Comparison of ENCODE assay signal across 9 mouse cellular contexts in the genomic region with DNA sequence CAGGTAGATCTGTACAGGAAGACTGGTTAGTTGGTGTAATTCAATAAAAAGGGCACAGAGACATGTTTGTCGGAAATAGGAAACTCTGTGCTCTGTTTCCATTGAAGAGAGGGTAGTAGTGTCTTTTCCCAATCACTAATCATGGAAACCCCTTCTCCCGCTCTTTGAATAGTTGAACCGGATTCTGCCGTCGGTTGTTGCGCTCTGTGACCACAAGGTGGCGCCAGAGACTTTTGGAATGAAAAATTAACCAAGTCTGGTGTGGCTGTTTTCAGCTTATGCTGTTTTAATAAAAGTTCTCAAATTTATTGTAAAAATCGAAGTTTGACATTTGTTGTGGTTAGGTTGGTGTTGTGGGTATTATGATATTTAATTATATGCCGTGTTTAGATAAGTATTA. TPM values are rescaled to one million over a fixed set of nuclear protein-coding genes. Genes with fewer than 3 reads are reported as not detected.
DNase-seq lines count a peak whose midpoint lies in the region; ATAC-seq and TF ChIP-seq lines count a peak whose summit lies in the region.
"Had no signal": no experiment of that assay in that cellular context is flagged by ENCODE, and none has a peak within 500 bp of the region (broad histone marks: within the 10 kb centered on the region; RNA-seq: fewer than 3 reads in every experiment).

No protein-coding gene starts in this region.

- H3K9me3 ChIP-seq in hindbrain, embryonic 10.5 days, result no peaks in the 10 kb centered on the region
- no peaks in the 10 kb centered on the region for H3K9me3 ChIP-seq in hindbrain, embryonic 16.5 days (ENCODE audit: control insufficient read depth, low read length)
- no peaks in the 10 kb centered on the region for H3K9me3 ChIP-seq in midbrain, embryonic 12.5 days
- H3K9me3 ChIP-seq: liver, embryonic 15.5 days had no signal

- ATAC-seq in hindbrain, embryonic 16.5 days, result no peak
- ATAC-seq in Patski, result peak; percentile 48
- ATAC-seq in midbrain, embryonic 12.5 days (ENCODE audit: low FRiP score, low read depth), result 0 out of 2 replicates have a peak, but pooled peaks have one; percentile 47

- intact Hi-C loops in gastrocnemius, postnatal 36 days (cut with DNase I), result no loop called here

- H3K4me1 ChIP-seq in hindbrain, embryonic 10.5 days (replicated peaks), result no peaks in the 10 kb centered on the region
- no peaks in the 10 kb centered on the region for H3K4me1 ChIP-seq in hindbrain, embryonic 16.5 days (ENCODE audit: control insufficient read depth, insufficient read depth, low read depth, low read length)
- H3K4me1 ChIP-seq in midbrain, embryonic 12.5 days, result no peaks in the 10 kb centered on the region
- H3K4me1 ChIP-seq: liver, embryonic 15.5 days had no signal

- no peak overlapping the region for H3K27ac ChIP-seq in hindbrain, embryonic 10.5 days
- no peak overlapping the region for H3K27ac ChIP-seq in hindbrain, embryonic 16.5 days (ENCODE audit: low read depth, low read length)
- H3K27ac ChIP-seq in midbrain, embryonic 12.5 days (replicated peaks), result no peak overlapping the region
- H3K27ac ChIP-seq: liver, embryonic 15.5 days had no signal

- peak; percentile 65 for DNase-seq in hindbrain, embryonic 10.5 days (ENCODE audit: low spot score)
- DNase-seq in Patski (ENCODE audit: low read depth, low spot score), result no peak
- peak; percentile 64 to 69 for DNase-seq in cerebellum, postnatal 4 days (ENCODE audit: low spot score in 2 of 2)
- DNase-seq in gastrocnemius, postnatal 36 days, result peak; percentile 18 to 19
- peak; percentile 62 to 75 for DNase-seq in left cerebral cortex, adult 18-20 months (ENCODE audit: low spot score in 2 of 2)
- peak; percentile 80 for DNase-seq in testis, postnatal 10 days (ENCODE audit: low spot score)

- H3K27me3 ChIP-seq in hindbrain, embryonic 10.5 days (ENCODE audit: insufficient read depth, poor library complexity, severe bottlenecking), result 0 out of 2 replicates have a peak, but pooled peaks cover 10% of the 10 kb centered on the region
- no peaks in the 10 kb centered on the region for H3K27me3 ChIP-seq in hindbrain, embryonic 16.5 days (replicated peaks; ENCODE audit: control insufficient read depth, insufficient read depth, low read length)
- peaks cover 20% of the 10 kb centered on the region for H3K27me3 ChIP-seq in Patski
- peaks cover 6% of the 10 kb centered on the region; the same call in 1 of the 2 replicates for H3K27me3 ChIP-seq in midbrain, embryonic 12.5 days
- H3K27me3 ChIP-seq: liver, embryonic 15.5 days had no signal

- 2% methylated on average over 9 of the region's 9 CpGs for WGBS in hindbrain, embryonic 10.5 days
- WGBS in hindbrain, embryonic 16.5 days, result 1% methylated on average over 9 of the region's 9 CpGs
- 3% methylated on average over 9 of the region's 9 CpGs for WGBS in midbrain, embryonic 12.5 days

- no peak overlapping the region for H3K4me2 ChIP-seq in hindbrain, embryonic 16.5 days (ENCODE audit: low read length)
- H3K4me2 ChIP-seq in midbrain, embryonic 12.5 days (replicated peaks), result no peak overlapping the region
- H3K4me2 ChIP-seq: liver, embryonic 15.5 days had no signal

- peak; percentile 96 for TF ChIP-seq CTCF in Patski (IDR thresholded peaks at IDR 0.05)

- H3K9ac ChIP-seq in hindbrain, embryonic 16.5 days (ENCODE audit: low read depth, low read length), result no peak overlapping the region
- no peak overlapping the region for H3K9ac ChIP-seq in midbrain, embryonic 12.5 days (replicated peaks)
- H3K9ac ChIP-seq: liver, embryonic 15.5 days had no signal

- POLR2A ChIA-PET in Patski (lab: Charles Lee), result no interaction called here

- in situ Hi-C loops in Patski (cut with MboI; ENCODE audit: low pct_unique_long_range_greater_than_20kb), result no loop called here

- CTCF ChIA-PET in Patski (lab: Charles Lee), result interaction anchor here (0.9 to 1.7 kb wide), 4 partner anchors 9 to 260 kb away, joined by 3 to 12 read pairs (median 6); no protein-coding TSS in a partner anchor

- H3K4me3 ChIP-seq in hindbrain, embryonic 10.5 days, result no peak overlapping the region
- H3K4me3 ChIP-seq in hindbrain, embryonic 16.5 days (ENCODE audit: low read length), result no peak overlapping the region
- H3K4me3 ChIP-seq in midbrain, embryonic 12.5 days, result no peak overlapping the region
- H3K4me3 ChIP-seq: liver, embryonic 15.5 days had no signal

- no peaks in the 10 kb centered on the region for H3K36me3 ChIP-seq in hindbrain, embryonic 10.5 days
- H3K36me3 ChIP-seq in hindbrain, embryonic 16.5 days (ENCODE audit: control insufficient read depth, insufficient read depth, low read length), result no peaks in the 10 kb centered on the region
- no peaks in the 10 kb centered on the region for H3K36me3 ChIP-seq in midbrain, embryonic 12.5 days
- H3K36me3 ChIP-seq: liver, embryonic 15.5 days had no signal

RNA-seq across cellular contexts. Expression of a gene that starts 5.9 kb away (rescaled TPM):
- 5.1 and 7.3 TPM in 2 replicates for polyA plus RNA-seq in hindbrain, embryonic 10.5 days (2016; fragmentation: Nextera tagmentation; extraction: Ambion mirVana)
- 2.2 and 2.8 TPM in 2 replicates for polyA plus RNA-seq in hindbrain, embryonic 16.5 days (2015; fragmentation: Nextera tagmentation; extraction: Ambion mirVana)
- polyA plus RNA-seq in Patski (2021), result 199 TPM
- total RNA-seq in gastrocnemius, postnatal 36 days (2021), result not detected
- not detected for total RNA-seq in left cerebral cortex, adult 18-20 months (2021)
- polyA plus RNA-seq in midbrain, embryonic 12.5 days (2016; fragmentation: Nextera tagmentation; extraction: Ambion mirVana), result 2.9 and 3.4 TPM in 2 replicates

Comparison
In these comparisons a context has a peak if more than half of its experiments do, and no peak if none do; other contexts are left out.
1. RNA of a gene that starts 5.9 kb away (polyA plus RNA-seq): 199 TPM in Patski (single experiment); 5.1 to 7.3 TPM in hindbrain, embryonic 10.5 days, 2.9 to 3.4 TPM in midbrain, embryonic 12.5 days and 2.2 to 2.8 TPM in hindbrain, embryonic 16.5 days; every median in the first group is over 10 times any median in the second.